Mouse (Mus musculus): ENCODE results near the gene Usp5. TPM values are rescaled to one million over a fixed set of nuclear protein-coding genes. Genes with fewer than 3 reads are reported as not detected.
A peak's percentile ranks its signal among the peaks of the same experiment; 100 is the strongest.

Usp5 gene
- polyA plus RNA-seq, 1 experiment from 2014 or later, result 141 TPM

- no peak overlapping the region for H3K9ac ChIP-seq
- H3K27ac ChIP-seq (replicated peaks), result no peak overlapping the region
- H3K4me2 ChIP-seq (replicated peaks), result no peak overlapping the region
- H3K9me3 ChIP-seq (replicated peaks), result no peaks in the 10 kb centered on the region
- peaks cover 73% of the 10 kb centered on the region for H3K36me3 ChIP-seq
- H3K27me3 ChIP-seq, result no peaks in the 10 kb centered on the region
- 96% methylated on average over 8 of the region's 8 CpGs for WGBS
- peaks cover 15% of the 10 kb centered on the region for H3K4me1 ChIP-seq
- no peak overlapping the region for H3K4me3 ChIP-seq (replicated peaks)
- no peak for ATAC-seq (ENCODE audit: insufficient number of reproducible peaks, low FRiP score, low TSS enrichment, low read depth)
These were observed 11.7 kb downstream of the Usp5 start for GRCm38 (mm10) chr6:124817563-124817962.

- Histone ChIP-seq H3K9me3 (replicated peaks) (no peaks in the 10 kb centered on the region), H3K27me3 (no peaks in the 10 kb centered on the region), H3K27ac (replicated peaks) (no peak overlapping the region), H3K4me1 (peaks cover 20% of the 10 kb centered on the region), H3K4me3 (replicated peaks) (no peak overlapping the region), H3K36me3 (peaks cover 72% of the 10 kb centered on the region), H3K9ac (no peak overlapping the region), H3K4me2 (replicated peaks) (no peak overlapping the region)
- WGBS, result 93% methylated on average over 11 of the region's 11 CpGs
- ATAC-seq (ENCODE audit: insufficient number of reproducible peaks, low FRiP score, low TSS enrichment, low read depth), result no peak
These were observed 12.2 kb downstream of the Usp5 start for GRCm38 (mm10) chr6:124817125-124817524.

- H3K4me2 ChIP-seq (replicated peaks), result no peak overlapping the region
- no peaks in the 10 kb centered on the region for H3K9me3 ChIP-seq (replicated peaks)
- no peak overlapping the region for H3K9ac ChIP-seq
- H3K27me3 ChIP-seq, result no peaks in the 10 kb centered on the region
- H3K4me3 ChIP-seq (replicated peaks), result no peak overlapping the region
- ATAC-seq (ENCODE audit: insufficient number of reproducible peaks, low FRiP score, low TSS enrichment, low read depth), result no peak
- no peak overlapping the region for H3K27ac ChIP-seq (replicated peaks)
- 82% methylated on average over 4 of the region's 4 CpGs for WGBS
- H3K4me1 ChIP-seq, result peaks cover 25% of the 10 kb centered on the region
- H3K36me3 ChIP-seq, result peaks cover 72% of the 10 kb centered on the region
These were observed 12.7 kb downstream of the Usp5 start for GRCm38 (mm10) chr6:124816611-124817010.

GRCm38 (mm10) chr6:124814858-124815774 lies 14.2 kb downstream of the Usp5 start:
- Histone ChIP-seq H3K4me1 (peaks cover 33% of the 10 kb centered on the region), H3K27me3 (no peaks in the 10 kb centered on the region), H3K36me3 (peaks cover 69% of the 10 kb centered on the region), H3K9me3 (replicated peaks) (no peaks in the 10 kb centered on the region), H3K27ac (replicated peaks) (peak overlapping the region; percentile 94; the same call in 1 of the 2 replicates), H3K4me2 (replicated peaks) (peak overlapping the region; percentile 79; the same call in 1 of the 2 replicates), H3K9ac (no peak overlapping the region), H3K4me3 (replicated peaks) (no peak overlapping the region)
- no peak for ATAC-seq (ENCODE audit: insufficient number of reproducible peaks, low FRiP score, low TSS enrichment, low read depth)
- WGBS, result 67% methylated on average over 9 of the region's 9 CpGs

GRCm38 (mm10) chr6:124814448-124814847 lies 14.8 kb downstream of the Usp5 start:
- Histone ChIP-seq H3K9ac (no peak overlapping the region), H3K27me3 (no peaks in the 10 kb centered on the region), H3K4me3 (replicated peaks) (peak overlapping the region; percentile 73), H3K27ac (replicated peaks) (peak overlapping the region; percentile 94), H3K4me2 (replicated peaks) (peak overlapping the region; percentile 79), H3K4me1 (peaks cover 40% of the 10 kb centered on the region), H3K9me3 (replicated peaks) (no peaks in the 10 kb centered on the region), H3K36me3 (peaks cover 66% of the 10 kb centered on the region)
- ATAC-seq (ENCODE audit: insufficient number of reproducible peaks, low FRiP score, low TSS enrichment, low read depth), result peak; percentile 21; the same call in 1 of the 2 replicates
- WGBS, result 36% methylated on average over 7 of the region's 8 CpGs

- peak; percentile 89 for ATAC-seq (ENCODE audit: insufficient number of reproducible peaks, low FRiP score, low TSS enrichment, low read depth)
- Histone ChIP-seq H3K4me3 (replicated peaks) (peak within 1 kb of the TSS; percentile 73), H3K9ac (peak within 1 kb of the TSS; percentile 78), H3K27me3 (no peaks in the 10 kb centered on the region), H3K9me3 (replicated peaks) (no peaks in the 10 kb centered on the region), H3K36me3 (peaks cover 61% of the 10 kb centered on the region), H3K27ac (replicated peaks) (peak within 1 kb of the TSS; percentile 94), H3K4me1 (peaks cover 40% of the 10 kb centered on the region), H3K4me2 (replicated peaks) (peak within 1 kb of the TSS; percentile 79)
- under 1% methylated on average over 22 of the region's 22 CpGs for WGBS
These were observed 15.4 kb downstream of the Usp5 start, which contains the start of gene Tpi1 for GRCm38 (mm10) chr6:124813933-124814332. TSS of gene Tpi1 (minus strand) at chr6:124814296.

- Histone ChIP-seq H3K4me3 (replicated peaks) (peak overlapping the region; percentile 73), H3K4me2 (replicated peaks) (peak overlapping the region; percentile 79), H3K36me3 (peaks cover 56% of the 10 kb centered on the region), H3K9me3 (replicated peaks) (no peaks in the 10 kb centered on the region), H3K27me3 (no peaks in the 10 kb centered on the region), H3K4me1 (peaks cover 40% of the 10 kb centered on the region), H3K9ac (peak overlapping the region; percentile 78), H3K27ac (replicated peaks) (peak overlapping the region; percentile 94)
- ATAC-seq (ENCODE audit: insufficient number of reproducible peaks, low FRiP score, low TSS enrichment, low read depth), result peak; percentile 63
- WGBS, result 0% methylated on average over 18 of the region's 18 CpGs
These were observed 15.8 kb downstream of the Usp5 start for GRCm38 (mm10) chr6:124813496-124813895.

- Histone ChIP-seq H3K9me3 (replicated peaks) (no peaks in the 10 kb centered on the region), H3K36me3 (peaks cover 50% of the 10 kb centered on the region), H3K4me1 (peaks cover 45% of the 10 kb centered on the region), H3K9ac (peak overlapping the region; percentile 78), H3K4me3 (replicated peaks) (peak overlapping the region; percentile 73), H3K4me2 (replicated peaks) (peak overlapping the region; percentile 79), H3K27me3 (no peaks in the 10 kb centered on the region), H3K27ac (replicated peaks) (peak overlapping the region; percentile 94)
- no peak for ATAC-seq (ENCODE audit: insufficient number of reproducible peaks, low FRiP score, low TSS enrichment, low read depth)
- 11% methylated on average over 9 of the region's 9 CpGs for WGBS
These were observed 16.4 kb downstream of the Usp5 start for GRCm38 (mm10) chr6:124812848-124813247.

- peaks cover 41% of the 10 kb centered on the region for H3K36me3 ChIP-seq
- no peaks in the 10 kb centered on the region for H3K9me3 ChIP-seq (replicated peaks)
- peak overlapping the region; percentile 94 for H3K27ac ChIP-seq (replicated peaks)
- ATAC-seq (ENCODE audit: insufficient number of reproducible peaks, low FRiP score, low TSS enrichment, low read depth), result no peak
- H3K27me3 ChIP-seq, result no peaks in the 10 kb centered on the region
- WGBS, result 76% methylated on average over 24 of the region's 24 CpGs
- 0 out of 2 replicates have a peak overlapping the region, but pooled peaks have one; percentile 78 for H3K9ac ChIP-seq
- peak overlapping the region; percentile 79 for H3K4me2 ChIP-seq (replicated peaks)
- H3K4me1 ChIP-seq, result peaks cover 45% of the 10 kb centered on the region
- peak overlapping the region; percentile 73 for H3K4me3 ChIP-seq (replicated peaks)
These were observed 17.4 kb downstream of the Usp5 start for GRCm38 (mm10) chr6:124811701-124812560.

- Histone ChIP-seq H3K4me3 (replicated peaks) (no peak overlapping the region), H3K9me3 (replicated peaks) (no peaks in the 10 kb centered on the region), H3K27ac (replicated peaks) (peak overlapping the region; percentile 94; the same call in 1 of the 2 replicates), H3K4me1 (peaks cover 48% of the 10 kb centered on the region), H3K36me3 (peaks cover 35% of the 10 kb centered on the region), H3K27me3 (no peaks in the 10 kb centered on the region), H3K4me2 (replicated peaks) (no peak overlapping the region), H3K9ac (no peak overlapping the region)
- no peak for ATAC-seq (ENCODE audit: insufficient number of reproducible peaks, low FRiP score, low TSS enrichment, low read depth)
- 85% methylated on average over 4 of the region's 4 CpGs for WGBS
These were observed 17.9 kb downstream of the Usp5 start for GRCm38 (mm10) chr6:124811403-124811665.
